Mouse (Mus musculus): ENCODE measurements around the gene Pole3.

GRCm38 (mm10) chr4:62480709-62481605 is 43.9 kb downstream of the Pole3 start:
- TF ChIP-seq EP300 (optimal IDR thresholded peaks at IDR 0.05) (no peak), CTCF (IDR thresholded peaks at IDR 0.05; ENCODE audit: low read depth) (no peak)

Data from stomach, postnatal 0 days (tissue).